Mouse (Mus musculus) kidney, embryonic 15.5 days (tissue): ENCODE results near the gene Hipk4. TPM values are rescaled to one million over a fixed set of nuclear protein-coding genes. Genes with fewer than 3 reads are reported as not detected.

Experiments used
- ATAC-seq: fragments of 200-750 bp; cut with Nextera tagmentation; replicated peaks from 2 replicates; pipeline ENCODE4 v1.8.0; 2017; ENCODE audit warnings: moderate TSS enrichment; ENCODE audit not compliant: low FRiP score
- H3K27ac ChIP-seq: fragments of 300-500 bp; sonication (generic); 2 replicates; pipeline ENCODE4 v1.5.1; 2015; ENCODE audit warnings: mild to moderate bottlenecking, inconsistent platforms
- H3K27me3 ChIP-seq: fragments of 300-500 bp; sonication (generic); 2 replicates; pipeline ENCODE4 v1.6.1; 2015; ENCODE audit warnings: inconsistent platforms
- H3K36me3 ChIP-seq: fragments of 300-500 bp; sonication (generic); 2 replicates; pipeline ENCODE4 v1.6.1; 2015; ENCODE audit warnings: inconsistent platforms
- H3K4me1 ChIP-seq: fragments of 300-500 bp; sonication (generic); 2 replicates; pipeline ENCODE4 v1.6.1; 2015; ENCODE audit warnings: inconsistent platforms
- H3K4me2 ChIP-seq: fragments of 300-500 bp; sonication (generic); 2 replicates; pipeline ENCODE4 v1.6.1; 2015; ENCODE audit warnings: moderate library complexity, mild to moderate bottlenecking, inconsistent platforms
- H3K4me3 ChIP-seq: fragments of 300-500 bp; sonication (generic); replicated peaks from 2 replicates; pipeline ENCODE4 v1.5.1; 2015; ENCODE audit warnings: mild to moderate bottlenecking, inconsistent platforms
- H3K9ac ChIP-seq: fragments of 300-500 bp; sonication (generic); 2 replicates; pipeline ENCODE4 v1.6.1; 2015; ENCODE audit warnings: mild to moderate bottlenecking, inconsistent platforms
- H3K9me3 ChIP-seq: fragments of 300-500 bp; sonication (generic); replicated peaks from 2 replicates; pipeline ENCODE4 v1.6.1; 2016; ENCODE audit warnings: inconsistent platforms
- WGBS: fragments of 180-500 bp; shearing (Covaris S2); methylation state at CpG from one replicate; pipeline ENCODE4 v1.1.7; 2015; ENCODE audit warnings: mixed read lengths; 5-methylcytosine and 5-hydroxymethylcytosine counted together
- polyA plus RNA-seq: library from polyadenylated mRNA; unstranded; fragments of >200 nt; fragmentation: Nextera tagmentation; extraction: Ambion mirVana; gene quantifications from 2 replicates; pipeline ENCODE4 v1.2.1, GENCODE M21; 2015

The Hipk4 gene
- polyA plus RNA-seq, 1 experiment from 2014 or later, result 0.92 TPM

- H3K9me3 ChIP-seq, result no peaks in the 10 kb centered on the region
- no peaks in the 10 kb centered on the region for H3K36me3 ChIP-seq
- H3K27me3 ChIP-seq, result no peaks in the 10 kb centered on the region
- ATAC-seq, result no peak
- 66% methylated on average over 4 of the region's 4 CpGs for WGBS
- no peak overlapping the region for H3K4me2 ChIP-seq
- peaks cover 15% of the 10 kb centered on the region for H3K4me1 ChIP-seq
- no peak overlapping the region for H3K9ac ChIP-seq
- no peak overlapping the region for H3K4me3 ChIP-seq
- H3K27ac ChIP-seq, result peak overlapping the region; percentile 28; the same call in 1 of the 2 replicates
Observed at GRCm38 (mm10) chr7:27501620-27502019, 21.4 kb upstream of the Hipk4 start.

- Histone ChIP-seq H3K4me3 (peak overlapping the region; percentile 66), H3K27ac (peak overlapping the region; percentile 100), H3K9me3 (no peaks in the 10 kb centered on the region), H3K4me2 (peak overlapping the region; percentile 77), H3K4me1 (peaks cover 27% of the 10 kb centered on the region), H3K27me3 (no peaks in the 10 kb centered on the region), H3K9ac (peak overlapping the region; percentile 72; the same call in 1 of the 2 replicates), H3K36me3 (no peaks in the 10 kb centered on the region)
- ATAC-seq, result no peak
- 33% methylated on average over 9 of the region's 9 CpGs for WGBS
Observed at GRCm38 (mm10) chr7:27506765-27507370, 16.2 kb upstream of the Hipk4 start.

GRCm38 (mm10) chr7:27507711-27508647 is 15.1 kb upstream of the Hipk4 start:
- peak overlapping the region; percentile 66 for H3K4me3 ChIP-seq
- H3K4me2 ChIP-seq, result peak overlapping the region; percentile 77
- H3K4me1 ChIP-seq, result peaks cover 25% of the 10 kb centered on the region
- peak; percentile 94 for ATAC-seq
- H3K9ac ChIP-seq, result peak overlapping the region; percentile 72
- H3K36me3 ChIP-seq, result no peaks in the 10 kb centered on the region
- no peaks in the 10 kb centered on the region for H3K27me3 ChIP-seq
- peak overlapping the region; percentile 100 for H3K27ac ChIP-seq
- WGBS, result under 1% methylated on average over 54 of the region's 54 CpGs
- no peaks in the 10 kb centered on the region for H3K9me3 ChIP-seq

DNA sequence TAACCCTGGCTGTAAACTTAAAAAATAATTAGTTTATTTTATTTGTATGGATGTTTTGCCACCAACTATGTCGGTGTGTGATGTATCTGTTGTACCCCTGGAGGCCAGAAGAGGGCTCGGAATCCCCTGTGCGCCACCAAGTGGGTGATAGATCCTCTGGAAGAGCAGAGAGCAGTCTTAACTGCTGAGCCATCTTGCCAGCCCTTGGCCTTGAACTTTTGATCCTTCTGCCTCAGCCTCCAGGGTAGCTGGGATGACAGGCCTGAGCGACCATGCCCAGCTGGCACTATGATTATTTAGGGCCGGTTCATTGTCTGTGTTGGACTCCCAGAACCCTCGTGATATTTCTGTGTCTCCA is 14.4 kb upstream of the Hipk4 start:
- 0 out of 2 replicates have a peak overlapping the region, but pooled peaks have one; percentile 17 for H3K9ac ChIP-seq
- ATAC-seq, result peak; percentile 74
- no peaks in the 10 kb centered on the region for H3K9me3 ChIP-seq
- H3K36me3 ChIP-seq, result no peaks in the 10 kb centered on the region
- WGBS, result 25% methylated on average over 6 of the region's 6 CpGs
- H3K4me2 ChIP-seq, result peak overlapping the region; percentile 77
- H3K27ac ChIP-seq, result peak overlapping the region; percentile 100
- H3K4me1 ChIP-seq, result peaks cover 24% of the 10 kb centered on the region
- no peaks in the 10 kb centered on the region for H3K27me3 ChIP-seq
- H3K4me3 ChIP-seq, result peak overlapping the region; percentile 66

DNA sequence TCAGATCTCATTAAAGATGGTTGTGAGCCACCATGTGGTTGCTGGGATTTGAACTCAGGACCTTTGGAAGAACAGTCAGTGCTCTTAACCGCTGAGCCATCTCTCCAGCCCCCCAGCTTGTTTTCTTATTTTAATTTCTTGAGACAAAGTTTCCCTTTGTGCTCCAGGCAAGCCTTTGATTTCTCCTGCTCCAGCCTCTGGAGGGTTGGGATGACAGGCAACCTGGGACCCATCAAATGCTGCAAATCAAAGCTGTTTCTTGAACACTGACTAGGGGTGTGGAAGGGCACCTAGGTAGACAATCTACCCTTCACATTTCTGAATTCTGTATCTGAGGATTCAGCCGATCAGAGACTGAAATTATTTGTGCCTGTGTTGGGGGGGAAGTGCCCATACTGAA is 12.3 kb upstream of the Hipk4 start:
- no peak for ATAC-seq
- 85% methylated on average over 2 of the region's 2 CpGs for WGBS
- Histone ChIP-seq H3K4me2 (no peak overlapping the region), H3K27ac (no peak overlapping the region), H3K4me3 (no peak overlapping the region), H3K36me3 (no peaks in the 10 kb centered on the region), H3K9me3 (no peaks in the 10 kb centered on the region), H3K27me3 (no peaks in the 10 kb centered on the region), H3K9ac (no peak overlapping the region), H3K4me1 (peaks cover 30% of the 10 kb centered on the region)

- Histone ChIP-seq H3K9me3 (no peaks in the 10 kb centered on the region), H3K27ac (no peak overlapping the region), H3K4me2 (no peak overlapping the region), H3K36me3 (0 out of 2 replicates have a peak, but pooled peaks cover 12% of the 10 kb centered on the region), H3K4me1 (peaks cover 6% of the 10 kb centered on the region), H3K4me3 (no peak overlapping the region), H3K27me3 (no peaks in the 10 kb centered on the region), H3K9ac (no peak overlapping the region)
- no peak for ATAC-seq
- 67% methylated on average over 9 of the region's 9 CpGs for WGBS
Observed at GRCm38 (mm10) chr7:27514961-27515360, 8.1 kb upstream of the Hipk4 start.

GRCm38 (mm10) chr7:27518314-27518713 is 4.8 kb upstream of the Hipk4 start:
- no peak overlapping the region for H3K4me2 ChIP-seq
- no peaks in the 10 kb centered on the region for H3K9me3 ChIP-seq
- no peaks in the 10 kb centered on the region for H3K27me3 ChIP-seq
- ATAC-seq, result no peak
- no peak overlapping the region for H3K27ac ChIP-seq
- H3K36me3 ChIP-seq, result 0 out of 2 replicates have a peak, but pooled peaks cover 12% of the 10 kb centered on the region
- no peak overlapping the region for H3K9ac ChIP-seq
- H3K4me1 ChIP-seq, result peaks cover 6% of the 10 kb centered on the region
- 87% methylated on average over 9 of the region's 9 CpGs for WGBS
- no peak overlapping the region for H3K4me3 ChIP-seq

GRCm38 (mm10) chr7:27520104-27520503 is 3.0 kb upstream of the Hipk4 start:
- no peaks in the 10 kb centered on the region for H3K9me3 ChIP-seq
- no peak for ATAC-seq
- peaks cover 1% of the 10 kb centered on the region for H3K4me1 ChIP-seq
- no peak overlapping the region for H3K9ac ChIP-seq
- 0 out of 2 replicates have a peak, but pooled peaks cover 12% of the 10 kb centered on the region for H3K36me3 ChIP-seq
- no peak overlapping the region for H3K4me3 ChIP-seq
- no peak overlapping the region for H3K4me2 ChIP-seq
- no peaks in the 10 kb centered on the region for H3K27me3 ChIP-seq
- no peak overlapping the region for H3K27ac ChIP-seq

- Histone ChIP-seq H3K4me2 (no peak overlapping the region), H3K9ac (no peak overlapping the region), H3K9me3 (no peaks in the 10 kb centered on the region), H3K27me3 (no peaks in the 10 kb centered on the region), H3K36me3 (0 out of 2 replicates have a peak, but pooled peaks cover 12% of the 10 kb centered on the region), H3K4me3 (no peak overlapping the region), H3K27ac (no peak overlapping the region), H3K4me1 (no peaks in the 10 kb centered on the region)
- WGBS, result 74% methylated on average over 1 of the region's 1 CpGs
- ATAC-seq, result no peak
Observed at GRCm38 (mm10) chr7:27520599-27520998, 2.5 kb upstream of the Hipk4 start.

GRCm38 (mm10) chr7:27523805-27524204 is 738 bp downstream of the Hipk4 start:
- Histone ChIP-seq H3K4me3 (no peak overlapping the region), H3K27ac (no peak overlapping the region), H3K4me1 (no peaks in the 10 kb centered on the region), H3K27me3 (no peaks in the 10 kb centered on the region), H3K4me2 (no peak overlapping the region), H3K9ac (no peak overlapping the region), H3K36me3 (0 out of 2 replicates have a peak, but pooled peaks cover 3% of the 10 kb centered on the region), H3K9me3 (no peaks in the 10 kb centered on the region)
- no peak for ATAC-seq
- 93% methylated on average over 13 of the region's 13 CpGs for WGBS

DNA sequence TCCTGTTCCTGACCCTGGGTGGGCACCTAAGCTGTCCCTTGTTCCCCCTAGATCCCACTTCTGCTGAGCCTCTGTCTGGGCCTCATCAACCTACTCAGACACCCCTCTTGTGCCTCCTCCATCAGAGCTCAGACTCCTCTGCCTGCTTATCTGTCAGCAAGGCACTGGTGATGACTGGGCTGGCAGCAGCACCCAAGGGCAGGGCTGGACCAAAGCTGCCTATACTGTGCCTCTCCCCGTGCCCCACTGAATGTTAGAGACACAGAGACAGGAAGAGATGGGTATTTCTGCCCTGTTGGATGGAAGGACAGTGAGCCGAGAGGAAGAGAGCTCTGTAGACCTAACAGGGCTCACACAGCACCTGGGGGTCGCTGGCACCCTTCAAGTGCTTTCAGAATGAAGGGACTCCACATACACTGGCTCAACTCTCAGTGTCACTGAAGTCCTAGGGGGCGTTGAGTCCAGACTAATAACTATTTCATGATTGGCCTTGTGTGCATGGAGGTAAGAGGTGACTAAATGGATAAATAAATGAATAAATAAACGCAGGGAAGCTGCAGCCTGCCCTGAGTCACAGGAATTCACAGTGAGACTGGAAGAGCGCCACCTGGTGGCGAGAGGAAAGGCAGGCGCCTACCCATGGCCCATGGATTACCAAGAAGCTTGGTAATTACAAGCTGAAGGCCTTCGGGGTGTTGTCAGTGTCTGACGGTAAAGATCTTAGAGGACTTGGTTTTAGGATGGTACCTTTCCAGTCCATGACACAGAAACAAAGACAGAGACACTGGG is 3.2 kb downstream of the Hipk4 start:
- Histone ChIP-seq H3K27ac (no peak overlapping the region), H3K9me3 (no peaks in the 10 kb centered on the region), H3K27me3 (no peaks in the 10 kb centered on the region), H3K4me2 (no peak overlapping the region), H3K4me1 (no peaks in the 10 kb centered on the region), H3K36me3 (peaks cover 22% of the 10 kb centered on the region), H3K9ac (no peak overlapping the region), H3K4me3 (no peak overlapping the region)
- ATAC-seq, result peak; percentile 81
- WGBS, result 22% methylated on average over 10 of the region's 10 CpGs
